Mouse (Mus musculus) embryonic facial prominence, embryonic 12.5 days (tissue): ENCODE data around the gene Cabs1. TPM values are rescaled to one million over a fixed set of nuclear protein-coding genes. Genes with fewer than 3 reads are reported as not detected.

Experiments used
- ATAC-seq: fragments of 200-750 bp; cut with Nextera tagmentation; 2 replicates; pipeline ENCODE4 v1.8.0; 2017; ENCODE audit not compliant: insufficient number of reproducible peaks, insufficient read depth, low FRiP score, low TSS enrichment
- H3K27ac ChIP-seq: fragments of 300-500 bp; sonication (generic); 2 replicates; pipeline ENCODE4 v1.5.1; 2016; ENCODE audit warnings: mild to moderate bottlenecking
- H3K27me3 ChIP-seq: fragments of 300-500 bp; sonication (generic); 2 replicates; pipeline ENCODE4 v1.6.1; 2016; ENCODE audit warnings: mild to moderate bottlenecking, moderate library complexity
- H3K36me3 ChIP-seq: fragments of 300-500 bp; sonication (generic); 2 replicates; pipeline ENCODE4 v1.6.1; 2016; ENCODE audit warnings: mild to moderate bottlenecking
- H3K4me1 ChIP-seq: fragments of 300-500 bp; sonication (generic); 2 replicates; pipeline ENCODE4 v1.6.1; 2016
- H3K4me2 ChIP-seq: fragments of 300-500 bp; sonication (generic); replicated peaks from 2 replicates; pipeline ENCODE4 v1.6.1; 2016; ENCODE audit warnings: mild to moderate bottlenecking, moderate library complexity
- H3K4me3 ChIP-seq: fragments of 300-500 bp; sonication (generic); 2 replicates; pipeline ENCODE4 v1.5.1; 2016; ENCODE audit warnings: mild to moderate bottlenecking
- H3K9ac ChIP-seq: fragments of 300-500 bp; sonication (generic); 2 replicates; pipeline ENCODE4 v1.6.1; 2016; ENCODE audit warnings: mild to moderate bottlenecking, moderate library complexity
- H3K9me3 ChIP-seq: fragments of 300-500 bp; sonication (generic); 2 replicates; pipeline ENCODE4 v1.6.1; 2016; ENCODE audit warnings: mild to moderate bottlenecking, moderate library complexity
- WGBS: fragments of 180-500 bp; shearing (Covaris S2); methylation state at CpG from one replicate; pipeline ENCODE4 v1.1.7; 2016; 5-methylcytosine and 5-hydroxymethylcytosine counted together
- polyA plus RNA-seq: library from polyadenylated mRNA; unstranded; fragments of >200 nt; fragmentation: Nextera tagmentation; extraction: Ambion mirVana; gene quantifications from 2 replicates; pipeline ENCODE4 v1.2.1, GENCODE M21; 2016

Cabs1 gene
- polyA plus RNA-seq: not detected in 2 replicates

DNA sequence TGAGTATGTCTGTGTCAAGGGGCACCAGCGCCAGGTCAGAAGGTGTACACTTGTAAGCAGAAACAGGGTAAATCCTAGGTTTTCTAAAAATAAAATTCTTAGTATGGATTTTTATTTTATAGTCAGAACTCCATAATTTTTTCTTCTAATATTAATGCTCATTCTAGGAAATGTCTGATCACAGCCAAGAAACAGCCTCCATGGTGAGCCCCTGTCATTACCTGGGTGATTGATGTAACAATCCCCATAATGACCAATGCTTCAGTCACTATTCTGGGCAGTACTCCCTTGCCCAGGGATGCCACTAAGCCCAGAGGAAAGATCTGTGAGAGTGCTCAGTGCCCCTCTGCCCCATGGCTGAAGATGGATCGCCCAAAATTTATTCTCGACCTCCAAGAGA lies at the start of gene Cabs1:
Gene Cabs1, plus strand, starts transcription at position 301 of the 400 bp plus-strand sequence.
- H3K9me3 ChIP-seq: no peaks in the 10 kb centered on the region
- no peak within 1 kb of the TSS for H3K27ac ChIP-seq
- no peaks in the 10 kb centered on the region for H3K27me3 ChIP-seq
- no peaks in the 10 kb centered on the region for H3K4me1 ChIP-seq
- H3K36me3 ChIP-seq: no peaks in the 10 kb centered on the region
- H3K4me2 ChIP-seq: no peak within 1 kb of the TSS
- no peak for ATAC-seq
- H3K9ac ChIP-seq: no peak within 1 kb of the TSS
- H3K4me3 ChIP-seq: no peak within 1 kb of the TSS
- 88% methylated on average over 3 of the region's 3 CpGs for WGBS

- no peak for ATAC-seq
- WGBS: 52% methylated on average over 1 of the region's 1 CpGs
- Histone ChIP-seq H3K9ac (no peak overlapping the region), H3K4me3 (no peak overlapping the region), H3K27me3 (no peaks in the 10 kb centered on the region), H3K4me1 (no peaks in the 10 kb centered on the region), H3K27ac (no peak overlapping the region), H3K9me3 (no peaks in the 10 kb centered on the region), H3K4me2 (no peak overlapping the region), H3K36me3 (no peaks in the 10 kb centered on the region)
These were observed 47.6 kb upstream of the Cabs1 start for GRCm38 (mm10) chr5:87931603-87932002.

DNA sequence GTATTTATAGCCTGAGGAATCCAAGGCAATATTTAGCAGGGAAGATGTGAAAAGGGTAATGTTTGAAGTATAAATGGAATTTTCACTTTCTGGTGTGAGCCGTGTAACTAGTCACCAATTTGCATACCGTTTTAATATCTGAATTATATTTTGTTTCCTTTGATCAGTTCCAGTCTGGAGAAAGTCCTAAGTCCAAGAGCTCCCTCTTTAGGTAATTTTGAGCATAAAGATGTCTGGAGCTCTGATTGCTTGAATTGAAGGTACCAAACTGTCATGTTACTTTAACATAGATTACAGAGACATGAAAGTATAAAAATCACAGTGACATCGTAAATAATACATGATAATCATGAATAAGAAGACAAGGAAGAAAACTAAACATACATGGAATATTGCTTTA lies 38.5 kb upstream of the Cabs1 start:
- H3K4me1 ChIP-seq: no peaks in the 10 kb centered on the region
- no peaks in the 10 kb centered on the region for H3K9me3 ChIP-seq
- H3K9ac ChIP-seq: no peak overlapping the region
- no peak overlapping the region for H3K4me2 ChIP-seq
- no peak for ATAC-seq
- no peaks in the 10 kb centered on the region for H3K36me3 ChIP-seq
- no peak overlapping the region for H3K27ac ChIP-seq
- no peaks in the 10 kb centered on the region for H3K27me3 ChIP-seq
- no peak overlapping the region for H3K4me3 ChIP-seq
- 40% methylated on average over 3 of the region's 3 CpGs for WGBS

DNA sequence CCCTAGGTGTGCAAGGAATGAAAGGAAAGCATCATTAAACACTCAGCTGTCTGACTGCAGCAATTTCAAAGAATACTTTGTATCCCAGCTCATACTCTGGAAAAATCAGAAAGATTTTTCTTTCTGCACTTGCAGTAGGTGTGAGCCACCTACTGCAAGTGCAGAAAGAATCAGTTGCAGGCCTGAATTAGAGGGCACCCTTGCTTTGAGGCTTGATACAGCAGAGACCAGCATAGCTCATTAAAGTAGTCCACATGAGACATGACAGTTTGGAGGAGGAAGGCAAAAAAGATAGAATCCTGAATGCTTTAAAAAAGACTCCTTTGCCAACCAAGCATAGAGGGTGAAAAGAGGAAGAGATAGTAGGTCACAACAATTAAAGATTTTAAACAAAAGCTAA lies 36.7 kb upstream of the Cabs1 start:
- Histone ChIP-seq H3K9ac (no peak overlapping the region), H3K27ac (no peak overlapping the region)
- ATAC-seq: no peak

GRCm38 (mm10) chr5:87951836-87952235 lies 27.4 kb upstream of the Cabs1 start:
- H3K27me3 ChIP-seq: no peaks in the 10 kb centered on the region
- H3K27ac ChIP-seq: no peak overlapping the region
- H3K9ac ChIP-seq: no peak overlapping the region
- H3K9me3 ChIP-seq: no peaks in the 10 kb centered on the region
- ATAC-seq: no peak
- no peak overlapping the region for H3K4me3 ChIP-seq
- H3K4me1 ChIP-seq: no peaks in the 10 kb centered on the region
- H3K36me3 ChIP-seq: no peaks in the 10 kb centered on the region
- H3K4me2 ChIP-seq: no peak overlapping the region

More for the DNA sequence above, 36.7 kb upstream of the Cabs1 start:
- H3K4me3 ChIP-seq: no peak overlapping the region
- no peaks in the 10 kb centered on the region for H3K4me1 ChIP-seq
- H3K4me2 ChIP-seq: no peak overlapping the region
- no peaks in the 10 kb centered on the region for H3K9me3 ChIP-seq
- H3K36me3 ChIP-seq: no peaks in the 10 kb centered on the region
- H3K27me3 ChIP-seq: no peaks in the 10 kb centered on the region

DNA sequence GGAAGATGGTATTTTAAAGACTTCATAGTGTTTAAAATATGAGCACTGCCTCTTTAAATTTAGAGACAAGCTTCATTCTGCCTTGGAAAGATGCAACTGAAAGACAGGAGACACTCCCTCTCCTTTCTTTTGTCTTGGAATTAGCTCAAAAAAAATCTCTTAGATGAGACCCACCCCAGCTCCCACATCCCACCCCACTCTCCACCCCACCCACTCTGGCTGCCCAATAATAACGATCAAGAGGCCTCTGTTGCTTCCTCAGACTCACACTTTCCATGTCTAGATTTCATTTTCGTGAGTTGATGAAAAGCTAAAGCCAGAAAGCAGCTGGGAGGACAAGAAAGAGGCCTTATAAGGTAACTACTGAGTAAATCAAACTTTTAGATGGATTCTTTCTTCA lies 10.0 kb upstream of the Cabs1 start, which contains the start of the genes 2310003L06Rik and Gm28434:
Gene 2310003L06Rik, plus strand, starts transcription at position 259 of the 400 bp plus-strand sequence.
Gene Gm28434, plus strand, starts transcription at position 317 of the 400 bp plus-strand sequence.
- Histone ChIP-seq H3K4me3 (no peak within 1 kb of the TSS), H3K27ac (no peak within 1 kb of the TSS), H3K4me1 (no peaks in the 10 kb centered on the region), H3K9me3 (no peaks in the 10 kb centered on the region), H3K36me3 (no peaks in the 10 kb centered on the region), H3K4me2 (no peak within 1 kb of the TSS), H3K9ac (no peak within 1 kb of the TSS), H3K27me3 (no peaks in the 10 kb centered on the region)
- 72% methylated on average over 2 of the region's 2 CpGs for WGBS
- ATAC-seq: no peak

DNA sequence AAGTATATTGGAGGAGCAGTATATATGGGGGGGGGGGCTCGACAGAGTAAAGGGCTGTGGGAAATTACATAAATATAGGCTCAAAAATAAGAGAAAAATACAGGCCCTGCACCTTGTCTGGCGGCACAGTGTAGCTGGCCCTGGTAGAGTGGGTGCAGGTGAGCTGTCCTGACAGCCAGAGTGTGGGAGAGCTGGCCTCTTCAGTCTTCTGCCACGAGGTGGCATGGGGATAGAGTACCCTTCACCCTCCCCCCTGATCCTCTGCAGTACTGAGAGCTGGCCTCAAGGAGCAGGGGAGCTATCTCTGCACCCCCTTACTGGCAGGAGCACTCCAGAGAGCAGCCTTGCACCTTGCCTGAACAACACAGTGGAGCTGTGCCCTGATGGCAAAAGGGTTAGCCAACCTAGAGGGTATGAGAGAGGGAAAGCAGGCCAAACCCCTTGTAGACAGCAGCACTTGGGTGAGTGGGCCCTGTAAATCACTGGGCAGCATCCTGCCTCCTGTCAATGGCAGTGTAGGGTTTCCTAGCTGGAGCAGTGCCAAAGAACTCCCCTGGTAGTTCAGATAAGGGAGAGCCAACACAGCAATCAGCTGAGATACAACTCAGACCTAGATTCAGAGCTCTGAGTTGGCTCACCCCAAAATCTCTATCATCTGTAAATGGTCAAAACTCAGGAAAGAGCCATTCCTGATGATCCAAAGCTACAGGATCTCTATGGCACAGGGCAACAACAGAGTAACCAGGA lies 3.4 kb downstream of the Cabs1 start:
- Histone ChIP-seq H3K27ac (no peak overlapping the region), H3K27me3 (no peaks in the 10 kb centered on the region), H3K36me3 (no peaks in the 10 kb centered on the region), H3K9ac (no peak overlapping the region), H3K4me1 (no peaks in the 10 kb centered on the region), H3K4me2 (no peak overlapping the region), H3K9me3 (no peaks in the 10 kb centered on the region), H3K4me3 (no peak overlapping the region)
- peak; percentile 69; the same call in 1 of the 2 replicates for ATAC-seq
- 57% methylated on average over 3 of the region's 3 CpGs for WGBS

GRCm38 (mm10) chr5:88002249-88002648 lies 23.0 kb downstream of the Cabs1 start, which contains the start of gene Smr3a:
Gene Smr3a (plus strand): TSS chr5:88002549.
- Histone ChIP-seq H3K9ac (no peak within 1 kb of the TSS), H3K4me2 (no peak within 1 kb of the TSS), H3K9me3 (no peaks in the 10 kb centered on the region), H3K4me1 (no peaks in the 10 kb centered on the region), H3K27ac (no peak within 1 kb of the TSS), H3K4me3 (no peak within 1 kb of the TSS), H3K36me3 (no peaks in the 10 kb centered on the region), H3K27me3 (no peaks in the 10 kb centered on the region)
- ATAC-seq: no peak
- WGBS: 86% methylated on average over 3 of the region's 3 CpGs

- Histone ChIP-seq H3K4me2 (no peak overlapping the region), H3K27me3 (no peaks in the 10 kb centered on the region), H3K9ac (no peak overlapping the region), H3K4me3 (no peak overlapping the region), H3K27ac (no peak overlapping the region), H3K36me3 (no peaks in the 10 kb centered on the region), H3K9me3 (no peaks in the 10 kb centered on the region), H3K4me1 (no peaks in the 10 kb centered on the region)
- ATAC-seq: no peak
These were observed 26.0 kb downstream of the Cabs1 start for GRCm38 (mm10) chr5:88005241-88005640.

Other genes with a start within 250 kb of the Cabs1 start
- not detected in 2 replicates for gene Csn1s2a, start 204.9 kb upstream of the Cabs1 start, polyA plus RNA-seq
- not detected in 2 replicates for gene Csn1s2b, start 171.4 kb upstream of the Cabs1 start, polyA plus RNA-seq
- gene Prr27, start 153.8 kb upstream of the Cabs1 start, polyA plus RNA-seq: not detected in 2 replicates
- not detected in 2 replicates for gene Odam, start 94.4 kb upstream of the Cabs1 start, polyA plus RNA-seq
- not detected in 2 replicates for gene Csn3, start 53.9 kb upstream of the Cabs1 start, polyA plus RNA-seq
- not detected in 2 replicates for gene 2310003L06Rik, start 10.0 kb upstream of the Cabs1 start, polyA plus RNA-seq
- not detected in 2 replicates for gene Gm28434, start 9.9 kb upstream of the Cabs1 start, polyA plus RNA-seq
- gene Smr3a, start 23.1 kb downstream of the Cabs1 start, polyA plus RNA-seq: not detected in 2 replicates
- gene Smr2, start 107.1 kb downstream of the Cabs1 start, polyA plus RNA-seq: not detected in 2 replicates
- not detected in 2 replicates for gene Gm11116, start 132.1 kb downstream of the Cabs1 start, polyA plus RNA-seq
- gene Gm11115, start 174.7 kb downstream of the Cabs1 start, polyA plus RNA-seq: not detected in 2 replicates